Mouse (Mus musculus): ENCODE measurements around the gene Odf3l1.
A peak's percentile ranks its signal among the peaks of the same experiment; 100 is the strongest.

- TF ChIP-seq CTCF (IDR thresholded peaks at IDR 0.05; ENCODE audit: insufficient read depth, low read length) (no peak), POLR2A (IDR thresholded peaks at IDR 0.05; ENCODE audit: borderline replicate concordance, extremely low read depth, low read depth, low read length) (peak; percentile 76; the same call in 1 of the 2 replicates)
Measured at GRCm38 (mm10) chr9:56864832-56865231, 353 bp upstream of the Odf3l1 start, which contains the start of gene Cspg4.
